Mouse (Mus musculus) CH12.LX (cell line): ENCODE results near the gene Pde12. TPM values are rescaled to one million over a fixed set of nuclear protein-coding genes. Genes with fewer than 3 reads are reported as not detected.
A peak's percentile ranks its signal among the peaks of the same experiment; 100 is the strongest.

ENCODE experiments used
- DNase-seq: peaks from one replicate; pipeline ENCODE4 v3.0.0-alpha.2; 2013; ENCODE audit errors: extremely low read depth
- H3K27ac ChIP-seq: 2 replicates; pipeline ENCODE4 v1.5.1; 2012; ENCODE audit warnings: low read depth, mild to moderate bottlenecking, control low read depth, moderate library complexity; ENCODE audit not compliant: insufficient read depth
- H3K27me3 ChIP-seq: replicated peaks from 2 replicates; pipeline ENCODE3; 2012; ENCODE audit warnings: inconsistent platforms
- H3K36me3 ChIP-seq, 2 experiments: replicated peaks in 1 of 2; 2 replicates each; pipeline versions ENCODE3 to v1.6.1; 2012; ENCODE audit warnings: inconsistent platforms in 1 of 2, low read length in 1 of 2, mild to moderate bottlenecking in 1 of 2, mixed read lengths in 1 of 2, moderate library complexity in 1 of 2; ENCODE audit not compliant: control insufficient read depth in 1 of 2, insufficient read depth in 1 of 2
- H3K4me1 ChIP-seq, 2 experiments: 2 replicates each; pipeline ENCODE4 v1.6.1; 2012; ENCODE audit warnings: inconsistent platforms in 1 of 2, moderate library complexity in 1 of 2; ENCODE audit not compliant: insufficient read depth in 2 of 2, control insufficient read depth in 1 of 2
- H3K4me2 ChIP-seq: 2 replicates; pipeline ENCODE4 v1.6.1; 2012; ENCODE audit warnings: low read depth, mild to moderate bottlenecking, control low read depth; ENCODE audit not compliant: poor library complexity, insufficient read depth, severe bottlenecking
- H3K4me3 ChIP-seq, 3 experiments: fragments of 150-350 bp in 1 of 3; sonication (generic) in 1 of 3; replicated peaks in 1 of 3; 2 replicates each; pipeline versions ENCODE3 to v1.5.1; 2011 to 2012; ENCODE audit warnings: low read depth in 2 of 3, low read length in 2 of 3, mild to moderate bottlenecking in 2 of 3, moderate library complexity in 2 of 3, control low read depth in 1 of 3, improper control_type of control experiment in 1 of 3, inconsistent platforms in 1 of 3, mixed read lengths in 1 of 3; ENCODE audit not compliant: poor library complexity in 1 of 3
- H3K79me2 ChIP-seq: replicated peaks from 2 replicates; pipeline ENCODE4 v1.6.1; 2012; ENCODE audit warnings: mild to moderate bottlenecking, moderate library complexity; ENCODE audit not compliant: control insufficient read depth, poor library complexity, insufficient read depth, severe bottlenecking; ENCODE audit errors: extremely low read depth
- H3K9ac ChIP-seq: 2 replicates; pipeline ENCODE4 v1.6.1; 2012; ENCODE audit warnings: low read depth, mild to moderate bottlenecking, control low read depth, moderate library complexity; ENCODE audit not compliant: insufficient read depth
- H3K9me3 ChIP-seq: replicated peaks from 2 replicates; pipeline ENCODE3; 2012; ENCODE audit warnings: low read length, inconsistent platforms, mixed read lengths
- BHLHE40 ChIP-seq: IDR thresholded peaks from 2 replicates; pipeline ENCODE4 v1.6.1; 2011; ENCODE audit warnings: mild to moderate bottlenecking, low read depth, low read length, improper control_type of control experiment
- CHD1 ChIP-seq: IDR thresholded peaks from 2 replicates; pipeline ENCODE4 v1.6.1; 2012; ENCODE audit warnings: low read depth, low read length, improper control_type of control experiment, inconsistent platforms
- CHD2 ChIP-seq: IDR thresholded peaks from 2 replicates; pipeline ENCODE4 v1.6.1; 2011; ENCODE audit warnings: low read length, improper control_type of control experiment
- CTCF ChIP-seq, 2 experiments: IDR thresholded peaks in 1 of 2; conservative IDR thresholded peaks in 1 of 2; 2 replicates each; pipeline ENCODE4 v1.5.1; 2011 to 2012; ENCODE audit warnings: low read depth in 2 of 2, low read length in 2 of 2, improper control_type of control experiment in 1 of 2, inconsistent platforms in 1 of 2, mild to moderate bottlenecking in 1 of 2, moderate library complexity in 1 of 2
- E2F4 ChIP-seq: IDR thresholded peaks from 2 replicates; pipeline ENCODE4 v1.6.1; 2011; ENCODE audit warnings: low read depth, low read length, improper control_type of control experiment; ENCODE audit not compliant: insufficient replicate concordance
- EP300 ChIP-seq: IDR thresholded peaks from 2 replicates; pipeline ENCODE4 v1.6.1; 2011; ENCODE audit warnings: low read length, improper control_type of control experiment
- ETS1 ChIP-seq: conservative IDR thresholded peaks from 2 replicates; pipeline ENCODE4 v1.6.1; 2012; ENCODE audit warnings: low read depth, mild to moderate bottlenecking, inconsistent platforms, low read length, improper control_type of control experiment, moderate library complexity
- GABPA ChIP-seq: IDR thresholded peaks from 2 replicates; pipeline ENCODE4 v1.6.1; 2012; ENCODE audit warnings: low read depth, low read length, improper control_type of control experiment, inconsistent platforms; ENCODE audit not compliant: insufficient replicate concordance
- IRF4 ChIP-seq: IDR thresholded peaks from 2 replicates; pipeline ENCODE4 v1.6.1; 2014; ENCODE audit warnings: low read depth, mild to moderate bottlenecking, inconsistent platforms, low read length, improper control_type of control experiment
- JUN ChIP-seq: IDR thresholded peaks from 2 replicates; pipeline ENCODE4 v1.6.1; 2011; ENCODE audit warnings: low read depth, mild to moderate bottlenecking, low read length, improper control_type of control experiment, moderate library complexity; ENCODE audit not compliant: insufficient read depth
- KAT2A ChIP-seq: IDR thresholded peaks from 2 replicates; pipeline ENCODE4 v1.6.1; 2012; ENCODE audit warnings: low read length, improper control_type of control experiment, inconsistent platforms; ENCODE audit not compliant: insufficient replicate concordance
- MAFK ChIP-seq: IDR thresholded peaks from 2 replicates; pipeline ENCODE4 v1.6.1; 2011; ENCODE audit warnings: low read length, improper control_type of control experiment; ENCODE audit not compliant: insufficient replicate concordance
- MAX ChIP-seq: IDR thresholded peaks from 2 replicates; pipeline ENCODE4 v1.6.1; 2011; ENCODE audit warnings: low read length, improper control_type of control experiment
- MAZ ChIP-seq: IDR thresholded peaks from 2 replicates; pipeline ENCODE4 v1.6.1; 2012; ENCODE audit warnings: low read depth, mild to moderate bottlenecking, inconsistent platforms, low read length, improper control_type of control experiment, moderate library complexity
- MEF2A ChIP-seq: IDR thresholded peaks from 2 replicates; pipeline ENCODE4 v1.6.1; 2014; ENCODE audit warnings: low read depth, mild to moderate bottlenecking, inconsistent platforms, low read length, improper control_type of control experiment, borderline replicate concordance
- MXI1 ChIP-seq: IDR thresholded peaks from 2 replicates; pipeline ENCODE4 v1.6.1; 2011; ENCODE audit warnings: mild to moderate bottlenecking, low read depth, low read length, improper control_type of control experiment
- NELFE ChIP-seq: IDR thresholded peaks from 2 replicates; pipeline ENCODE4 v1.6.1; 2011; ENCODE audit warnings: low read depth, low read length, improper control_type of control experiment
- POLR2AphosphoS2 ChIP-seq: IDR thresholded peaks from 2 replicates; pipeline ENCODE4 v1.6.1; 2011; ENCODE audit warnings: low read depth, low read length, improper control_type of control experiment
- RAD21 ChIP-seq: IDR thresholded peaks from 2 replicates; pipeline ENCODE4 v1.6.1; 2011; ENCODE audit warnings: low read depth, mild to moderate bottlenecking, low read length, improper control_type of control experiment, moderate library complexity
- SIN3A ChIP-seq: IDR thresholded peaks from 2 replicates; pipeline ENCODE4 v1.6.1; 2012; ENCODE audit warnings: low read length, improper control_type of control experiment, inconsistent platforms
- SMC3 ChIP-seq: IDR thresholded peaks from 2 replicates; pipeline ENCODE4 v1.6.1; 2011; ENCODE audit warnings: low read depth, low read length, improper control_type of control experiment
- TBP ChIP-seq: conservative IDR thresholded peaks from 2 replicates; pipeline ENCODE4 v1.6.1; 2011; ENCODE audit warnings: low read depth, low read length, improper control_type of control experiment
- TCF12 ChIP-seq: IDR thresholded peaks from 2 replicates; pipeline ENCODE4 v1.6.1; 2014; ENCODE audit warnings: low read depth, mild to moderate bottlenecking, inconsistent platforms, low read length, improper control_type of control experiment
- UBTF ChIP-seq: IDR thresholded peaks from 2 replicates; pipeline ENCODE4 v1.6.1; 2012; ENCODE audit warnings: low read depth, mild to moderate bottlenecking, inconsistent platforms, low read length, improper control_type of control experiment, moderate library complexity
- USF1 ChIP-seq: IDR thresholded peaks from 2 replicates; pipeline ENCODE4 v1.6.1; 2014; ENCODE audit warnings: low read depth, mild to moderate bottlenecking, inconsistent platforms, low read length, improper control_type of control experiment
- ZC3H11A ChIP-seq: IDR thresholded peaks from 2 replicates; pipeline ENCODE4 v1.6.1; 2012; ENCODE audit warnings: low read depth, mild to moderate bottlenecking, inconsistent platforms, low read length, improper control_type of control experiment
- ZKSCAN1 ChIP-seq: IDR thresholded peaks from 2 replicates; pipeline ENCODE4 v1.6.1; 2012; ENCODE audit warnings: low read depth, inconsistent platforms, low read length, improper control_type of control experiment, borderline replicate concordance
- ZMIZ1 ChIP-seq: IDR thresholded peaks from 2 replicates; pipeline ENCODE4 v1.6.1; 2012; ENCODE audit warnings: low read depth, mild to moderate bottlenecking, inconsistent platforms, low read length, improper control_type of control experiment
- ZNF384 ChIP-seq: IDR thresholded peaks from 2 replicates; pipeline ENCODE4 v1.6.1; 2012; ENCODE audit warnings: low read depth, low read length, improper control_type of control experiment, inconsistent platforms
- dilution Hi-C: fragments of 300-500 bp; cut with MboI; formaldehyde crosslinking; loops from 2 replicates; pipeline ENCODE4 v1.14.3; 2020; ENCODE audit warnings: low sequenced_read_pairs; ENCODE audit not compliant: extremely low pct_unique_long_range_greater_than_20kb, extremely low pct_ligation_motif_present
- in situ Hi-C: fragments of 300-500 bp; cut with MboI; formaldehyde crosslinking; loops from 3 replicates; pipeline ENCODE4 v1.14.3; 2019; ENCODE audit warnings: low sequenced_read_pairs, low pct_ligation_motif_present, low pct_unique_long_range_greater_than_20kb, mixed read lengths
- polyA plus RNA-seq: library from polyadenylated mRNA; unstranded; fragments of >175 nt; gene quantifications from 2 replicates; pipeline ENCODE4 v1.2.1, GENCODE M21; 2012; ENCODE audit warnings: low read depth; ENCODE audit not compliant: insufficient read length
- total RNA-seq, 2 experiments: library from RNA; depleted of rRNA; stranded (reverse); fragments of 300-350 nt in 1 of 2; fragments of >200 nt in 1 of 2; gene quantifications; 2 replicates each; pipeline ENCODE4 v1.2.3; 2012 to 2014

Gene Pde12
- total and polyA plus RNA-seq, 3 experiments, result 8.4 to 14.9 (median 14.2) TPM

GRCm38 (mm10) chr14:26643006-26643624 lies 26.6 kb downstream of the Pde12 start:
- DNase-seq, result no peak
- no peak overlapping the region for H3K4me2 ChIP-seq
- H3K27ac ChIP-seq, result no peak overlapping the region
- TF ChIP-seq TCF12 (no peak), MAX (no peak), CHD2 (no peak), MXI1 (0 out of 2 replicates have a peak, but pooled peaks have one; percentile 27), GABPA (no peak), MEF2A (0 out of 2 replicates have a peak, but pooled peaks have one; percentile 15), ZMIZ1 (0 out of 2 replicates have a peak, but pooled peaks have one; percentile 31), ZKSCAN1 (no peak), TBP (no peak), BHLHE40 (no peak), SIN3A (no peak), IRF4 (peak; percentile 48; the same call in 1 of the 2 replicates), NELFE (no peak), MAFK (no peak), POLR2AphosphoS2 (no peak), UBTF (no peak), ZNF384 (peak; percentile 42), EP300 (peak; percentile 55), MAZ (no peak)
- no peak overlapping the region for H3K9ac ChIP-seq
- no peaks in the 10 kb centered on the region for H3K9me3 ChIP-seq
- no peak overlapping the region for H3K4me3 ChIP-seq
- in situ Hi-C loops (no loop called here), dilution Hi-C loops (no loop called here)
- no peaks in the 10 kb centered on the region for H3K27me3 ChIP-seq
- peaks cover 2 to 50% of the 10 kb centered on the region in 2 experiments; a peak in 3 of 4 replicates for H3K4me1 ChIP-seq
- H3K79me2 ChIP-seq, result peaks cover 82% of the 10 kb centered on the region
- H3K36me3 ChIP-seq, result peaks cover 0 to 22% of the 10 kb centered on the region in 2 experiments

GRCm38 (mm10) chr14:26639961-26640360 lies 29.7 kb downstream of the Pde12 start:
- no peak for TF ChIP-seq ZC3H11A
- no peak; the same call in 1 of the 2 replicates for TF ChIP-seq CHD1
- no peak for TF ChIP-seq E2F4
- TF ChIP-seq ZNF384, result no peak
- TF ChIP-seq SIN3A, result peak; percentile 24; the same call in 1 of the 2 replicates
- no peak for TF ChIP-seq USF1
- no peak for TF ChIP-seq KAT2A
- TF ChIP-seq CTCF (conservative IDR thresholded peaks at IDR 0.05 in 1 of 2, IDR thresholded peaks at IDR 0.05 in 1 of 2; ENCODE audit: low read depth in 2 of 2, low read length in 2 of 2), result peak in 1 of 2 experiments; percentile 43; a peak in 2 of 4 replicates
- no peak for TF ChIP-seq EP300
- TF ChIP-seq RAD21, result peak; percentile 38
- TF ChIP-seq SMC3, result peak; percentile 29
- no peak for TF ChIP-seq JUN
- no peak for TF ChIP-seq ETS1
- no peak for TF ChIP-seq GABPA
- no peak for TF ChIP-seq ZMIZ1
- TF ChIP-seq MXI1, result peak; percentile 40
- TF ChIP-seq ZKSCAN1, result no peak
- no peak for TF ChIP-seq TCF12
- H3K79me2 ChIP-seq, result peaks cover 64% of the 10 kb centered on the region
- in situ Hi-C loops (no loop called here), dilution Hi-C loops (no loop called here)
- H3K27me3 ChIP-seq, result no peaks in the 10 kb centered on the region
- H3K4me2 ChIP-seq, result peak overlapping the region; percentile 97
- H3K9me3 ChIP-seq, result no peaks in the 10 kb centered on the region
- DNase-seq, result peak; percentile 58
- peak overlapping the region; percentile 57 to 95 (median 65) for H3K4me3 ChIP-seq
- H3K27ac ChIP-seq, result no peak overlapping the region
- H3K36me3 ChIP-seq, result peaks cover 0 to 2% of the 10 kb centered on the region in 2 experiments
- H3K9ac ChIP-seq, result peak overlapping the region; percentile 85
- peaks cover 2 to 39% of the 10 kb centered on the region in 2 experiments; a peak in 3 of 4 replicates for H3K4me1 ChIP-seq
